Mouse (Mus musculus) forebrain, embryonic 11.5 days (tissue): ENCODE measurements at regions not wholly inside any gene's neighbourhood (a gene's known extent, or its start where the extent isn't known, plus 50 kb on each side); places are given as distances from the start of the nearest gene placed in this dataset.

Source experiments
- ATAC-seq: fragments of 200-750 bp; cut with Nextera tagmentation; replicated peaks from 2 replicates; pipeline ENCODE4 v1.8.0; 2017; ENCODE audit warnings: moderate TSS enrichment; ENCODE audit not compliant: low FRiP score
- DNase-seq: peaks from one replicate; pipeline ENCODE4 v3.0.0-alpha.2; 2017; ENCODE audit warnings: low spot score
- H3K27ac ChIP-seq: fragments of 300-500 bp; sonication (generic); 2 replicates; pipeline ENCODE4 v1.5.1; 2014; ENCODE audit warnings: low read depth, low read length
- H3K27me3 ChIP-seq: fragments of 300-500 bp; sonication (generic); 2 replicates; pipeline ENCODE4 v1.6.1; 2014; ENCODE audit warnings: mild to moderate bottlenecking, low read length, mixed read lengths; ENCODE audit not compliant: control insufficient read depth, insufficient read depth
- H3K36me3 ChIP-seq: fragments of 300-500 bp; sonication (generic); 2 replicates; pipeline ENCODE4 v1.6.1; 2014; ENCODE audit warnings: mild to moderate bottlenecking, low read length, moderate library complexity, mixed read lengths; ENCODE audit not compliant: control insufficient read depth, insufficient read depth
- H3K4me1 ChIP-seq: fragments of 300-500 bp; sonication (generic); replicated peaks from 2 replicates; pipeline ENCODE4 v1.6.1; 2014; ENCODE audit warnings: low read length, mixed read lengths; ENCODE audit not compliant: control insufficient read depth, insufficient read depth
- H3K4me2 ChIP-seq: fragments of 300-500 bp; sonication (generic); 2 replicates; pipeline ENCODE4 v1.6.1; 2014; ENCODE audit warnings: low read depth, mild to moderate bottlenecking, low read length, moderate library complexity, mixed read lengths; ENCODE audit not compliant: severe bottlenecking
- H3K4me3 ChIP-seq: fragments of 300-500 bp; sonication (generic); 2 replicates; pipeline ENCODE4 v1.5.1; 2014; ENCODE audit warnings: low read depth, low read length
- H3K9ac ChIP-seq: fragments of 300-500 bp; sonication (generic); 2 replicates; pipeline ENCODE4 v1.6.1; 2014; ENCODE audit warnings: low read length
- H3K9me3 ChIP-seq: fragments of 300-500 bp; sonication (generic); 2 replicates; pipeline ENCODE4 v1.6.1; 2016; ENCODE audit warnings: low read length, mixed read lengths; ENCODE audit not compliant: control insufficient read depth
- WGBS: fragments of 180-500 bp; shearing (Covaris S2); extraction: QIAGEN DNeasy Blood & Tissue Kit; methylation state at CpG from one replicate; pipeline ENCODE4 v1.1.7; 2014; 5-methylcytosine and 5-hydroxymethylcytosine counted together

- Histone ChIP-seq H3K9me3 (no peaks in the 10 kb centered on the region), H3K4me3 (no peak overlapping the region), H3K27ac (no peak overlapping the region), H3K4me2 (no peak overlapping the region), H3K9ac (no peak overlapping the region), H3K4me1 (no peaks in the 10 kb centered on the region), H3K27me3 (no peaks in the 10 kb centered on the region), H3K36me3 (no peaks in the 10 kb centered on the region)
- WGBS: 92% methylated on average over 3 of the region's 3 CpGs
- no peak for ATAC-seq
- no peak for DNase-seq
Observed at GRCm38 (mm10) chr4:56102314-56102713, 570.0 kb upstream of the Klf4 start.

- Histone ChIP-seq H3K27ac (no peak overlapping the region), H3K4me3 (no peak overlapping the region), H3K4me1 (no peaks in the 10 kb centered on the region), H3K9ac (no peak overlapping the region), H3K9me3 (no peaks in the 10 kb centered on the region), H3K27me3 (no peaks in the 10 kb centered on the region), H3K36me3 (no peaks in the 10 kb centered on the region), H3K4me2 (no peak overlapping the region)
- WGBS: 92% methylated on average over 1 of the region's 1 CpGs
- no peak for DNase-seq
- no peak for ATAC-seq
Observed at GRCm38 (mm10) chr4:56090796-56091195, 558.5 kb upstream of the Klf4 start.

- no peaks in the 10 kb centered on the region for H3K9me3 ChIP-seq
- H3K36me3 ChIP-seq: no peaks in the 10 kb centered on the region
- no peaks in the 10 kb centered on the region for H3K4me1 ChIP-seq
- WGBS: 57% methylated on average over 4 of the region's 4 CpGs
- ATAC-seq (no peak), DNase-seq (peak; percentile 52)
- H3K4me3 ChIP-seq: no peak overlapping the region
- no peak overlapping the region for H3K4me2 ChIP-seq
- no peak overlapping the region for H3K9ac ChIP-seq
- H3K27ac ChIP-seq: no peak overlapping the region
- H3K27me3 ChIP-seq: no peaks in the 10 kb centered on the region
Observed at GRCm38 (mm10) chr4:56088701-56089100, 556.4 kb upstream of the Klf4 start.

- Histone ChIP-seq H3K36me3 (no peaks in the 10 kb centered on the region), H3K4me3 (no peak overlapping the region), H3K4me2 (no peak overlapping the region), H3K4me1 (no peaks in the 10 kb centered on the region), H3K27me3 (no peaks in the 10 kb centered on the region), H3K27ac (no peak overlapping the region), H3K9me3 (no peaks in the 10 kb centered on the region), H3K9ac (no peak overlapping the region)
- no peak for ATAC-seq
- no peak for DNase-seq
Observed at GRCm38 (mm10) chr4:56086306-56086705, 554.0 kb upstream of the Klf4 start.

GRCm38 (mm10) chr4:56084205-56084604, 551.9 kb upstream of the Klf4 start:
- DNase-seq: no peak
- 73% methylated on average over 1 of the region's 1 CpGs for WGBS
- no peaks in the 10 kb centered on the region for H3K27me3 ChIP-seq
- H3K36me3 ChIP-seq: no peaks in the 10 kb centered on the region
- H3K9me3 ChIP-seq: no peaks in the 10 kb centered on the region
- no peak overlapping the region for H3K4me3 ChIP-seq
- H3K27ac ChIP-seq: no peak overlapping the region
- no peak for ATAC-seq
- no peaks in the 10 kb centered on the region for H3K4me1 ChIP-seq
- H3K9ac ChIP-seq: no peak overlapping the region
- H3K4me2 ChIP-seq: no peak overlapping the region

- no peak overlapping the region for H3K4me3 ChIP-seq
- no peaks in the 10 kb centered on the region for H3K27me3 ChIP-seq
- DNase-seq (no peak), ATAC-seq (no peak)
- H3K9ac ChIP-seq: no peak overlapping the region
- no peak overlapping the region for H3K27ac ChIP-seq
- no peaks in the 10 kb centered on the region for H3K9me3 ChIP-seq
- 94% methylated on average over 5 of the region's 5 CpGs for WGBS
- no peaks in the 10 kb centered on the region for H3K36me3 ChIP-seq
- H3K4me1 ChIP-seq: no peaks in the 10 kb centered on the region
- no peak overlapping the region for H3K4me2 ChIP-seq
Observed at GRCm38 (mm10) chr4:56082411-56082810, 550.1 kb upstream of the Klf4 start.

- H3K9me3 ChIP-seq: no peaks in the 10 kb centered on the region
- no peak overlapping the region for H3K27ac ChIP-seq
- no peak overlapping the region for H3K4me2 ChIP-seq
- 80% methylated on average over 3 of the region's 3 CpGs for WGBS
- H3K4me1 ChIP-seq: no peaks in the 10 kb centered on the region
- no peaks in the 10 kb centered on the region for H3K27me3 ChIP-seq
- DNase-seq (no peak), ATAC-seq (no peak)
- no peak overlapping the region for H3K4me3 ChIP-seq
- H3K9ac ChIP-seq: no peak overlapping the region
- H3K36me3 ChIP-seq: no peaks in the 10 kb centered on the region
Observed at GRCm38 (mm10) chr4:56080960-56081359, 548.7 kb upstream of the Klf4 start.

- H3K4me2 ChIP-seq: no peak overlapping the region
- H3K9me3 ChIP-seq: no peaks in the 10 kb centered on the region
- no peaks in the 10 kb centered on the region for H3K36me3 ChIP-seq
- no peak overlapping the region for H3K9ac ChIP-seq
- H3K4me1 ChIP-seq: no peaks in the 10 kb centered on the region
- no peak overlapping the region for H3K4me3 ChIP-seq
- no peak overlapping the region for H3K27ac ChIP-seq
- ATAC-seq: no peak
- 91% methylated on average over 6 of the region's 6 CpGs for WGBS
- no peak for DNase-seq
- H3K27me3 ChIP-seq: no peaks in the 10 kb centered on the region
Observed at GRCm38 (mm10) chr4:56070664-56071334, 538.5 kb upstream of the Klf4 start.

- no peak overlapping the region for H3K4me2 ChIP-seq
- H3K9me3 ChIP-seq: no peaks in the 10 kb centered on the region
- H3K36me3 ChIP-seq: no peaks in the 10 kb centered on the region
- DNase-seq (no peak), ATAC-seq (no peak)
- no peak overlapping the region for H3K27ac ChIP-seq
- no peak overlapping the region for H3K9ac ChIP-seq
- no peak overlapping the region for H3K4me3 ChIP-seq
- WGBS: 85% methylated on average over 4 of the region's 4 CpGs
- no peaks in the 10 kb centered on the region for H3K27me3 ChIP-seq
- H3K4me1 ChIP-seq: no peaks in the 10 kb centered on the region
Observed at GRCm38 (mm10) chr4:56068859-56069258, 536.6 kb upstream of the Klf4 start.
